Mouse (Mus musculus) heart, embryonic 14.5 days (tissue): ENCODE measurements around the gene Gm20509. TPM values are rescaled to one million over a fixed set of nuclear protein-coding genes. Genes with fewer than 3 reads are reported as not detected.

Experiments
- ATAC-seq: fragments of 200-750 bp; cut with Nextera tagmentation; 2 replicates; pipeline ENCODE4 v1.8.0; 2017; ENCODE audit warnings: low read depth, moderate TSS enrichment; ENCODE audit not compliant: insufficient number of reproducible peaks, insufficient read depth, low FRiP score
- H3K27ac ChIP-seq, 2 experiments: fragments of 200-500 bp in 1 of 2; fragments of 300-500 bp in 1 of 2; sonication (generic) in 1 of 2; replicated peaks in 1 of 2; 2 replicates each; pipeline ENCODE4 v1.5.1; 2012 to 2014; ENCODE audit warnings: low read depth in 2 of 2, low read length in 2 of 2, control low read depth in 1 of 2, mild to moderate bottlenecking in 1 of 2, mixed read lengths in 1 of 2; ENCODE audit not compliant: control insufficient read depth in 1 of 2, insufficient read depth in 1 of 2
- H3K27me3 ChIP-seq: fragments of 300-500 bp; sonication (generic); 2 replicates; pipeline ENCODE4 v1.6.1; 2014; ENCODE audit warnings: mild to moderate bottlenecking, low read length, control low read depth; ENCODE audit not compliant: control insufficient read depth, insufficient read depth
- H3K36me3 ChIP-seq: fragments of 300-500 bp; sonication (generic); 2 replicates; pipeline ENCODE4 v1.6.1; 2014; ENCODE audit warnings: mild to moderate bottlenecking, control low read depth, low read length, mixed read lengths; ENCODE audit not compliant: control insufficient read depth, insufficient read depth
- H3K4me1 ChIP-seq, 2 experiments: fragments of 200-500 bp in 1 of 2; fragments of 300-500 bp in 1 of 2; sonication (generic) in 1 of 2; 2 replicates each; pipeline ENCODE4 v1.6.1; 2012 to 2014; ENCODE audit warnings: low read length in 2 of 2, control low read depth in 1 of 2, mixed read lengths in 1 of 2; ENCODE audit not compliant: control insufficient read depth in 2 of 2, insufficient read depth in 2 of 2
- H3K4me2 ChIP-seq: fragments of 300-500 bp; sonication (generic); 2 replicates; pipeline ENCODE4 v1.6.1; 2014; ENCODE audit warnings: mild to moderate bottlenecking, low read length
- H3K4me3 ChIP-seq, 2 experiments: fragments of 200-500 bp in 1 of 2; fragments of 300-500 bp in 1 of 2; sonication (generic) in 1 of 2; 2 replicates each; pipeline ENCODE4 v1.5.1; 2012 to 2014; ENCODE audit warnings: low read length in 2 of 2, mild to moderate bottlenecking in 2 of 2, control low read depth in 1 of 2, low read depth in 1 of 2, moderate library complexity in 1 of 2; ENCODE audit not compliant: control insufficient read depth in 1 of 2, insufficient read depth in 1 of 2
- H3K9ac ChIP-seq: fragments of 300-500 bp; sonication (generic); 2 replicates; pipeline ENCODE4 v1.6.1; 2014; ENCODE audit warnings: mild to moderate bottlenecking, low read length
- H3K9me3 ChIP-seq: fragments of 300-500 bp; sonication (generic); 2 replicates; pipeline ENCODE4 v1.6.1; 2016; ENCODE audit warnings: low read length, control low read depth; ENCODE audit not compliant: control insufficient read depth
- WGBS: fragments of 180-500 bp; shearing (Covaris S2); extraction: QIAGEN DNeasy Blood & Tissue Kit; methylation state at CpG from one replicate; pipeline ENCODE4 v1.1.7; 2014; 5-methylcytosine and 5-hydroxymethylcytosine counted together
- polyA plus RNA-seq: library from polyadenylated mRNA; unstranded; fragments of >200 nt; fragmentation: Nextera tagmentation; extraction: Ambion mirVana; gene quantifications from 2 replicates; pipeline ENCODE4 v1.2.1, GENCODE M21; 2014

The Gm20509 gene
- polyA plus RNA-seq, 1 experiment from 2014 or later = not detected

DNA sequence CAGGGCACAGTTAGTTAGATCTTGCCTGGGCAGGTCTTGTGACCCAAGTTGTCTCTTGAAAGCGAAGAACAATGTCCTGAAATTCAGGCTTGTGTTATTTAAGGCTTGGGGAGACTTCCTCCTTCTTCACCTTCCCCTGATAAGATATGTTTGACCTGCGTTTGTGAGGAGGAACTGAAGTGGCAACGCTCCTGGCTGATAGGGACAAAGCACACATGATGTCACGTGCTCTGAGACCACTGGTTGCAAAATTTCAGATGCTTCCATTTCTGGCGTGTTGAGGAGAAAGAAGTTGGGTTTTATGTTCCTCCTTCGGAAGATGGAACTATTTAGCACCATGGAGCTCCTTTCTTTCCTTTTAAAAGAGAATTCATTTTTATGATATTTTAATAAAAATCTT, 16.4 kb upstream of the Gm20509 start:
- Histone ChIP-seq H3K4me1 (peaks cover 2 to 4% of the 10 kb centered on the region in 2 experiments; a peak in 2 of 4 replicates), H3K27me3 (no peaks in the 10 kb centered on the region), H3K4me3 (no peak overlapping the region), H3K9me3 (no peaks in the 10 kb centered on the region), H3K36me3 (no peaks in the 10 kb centered on the region), H3K27ac (no peak overlapping the region), H3K4me2 (no peak overlapping the region), H3K9ac (no peak overlapping the region)
- WGBS = 42% methylated on average over 6 of the region's 6 CpGs
- no peak for ATAC-seq

DNA sequence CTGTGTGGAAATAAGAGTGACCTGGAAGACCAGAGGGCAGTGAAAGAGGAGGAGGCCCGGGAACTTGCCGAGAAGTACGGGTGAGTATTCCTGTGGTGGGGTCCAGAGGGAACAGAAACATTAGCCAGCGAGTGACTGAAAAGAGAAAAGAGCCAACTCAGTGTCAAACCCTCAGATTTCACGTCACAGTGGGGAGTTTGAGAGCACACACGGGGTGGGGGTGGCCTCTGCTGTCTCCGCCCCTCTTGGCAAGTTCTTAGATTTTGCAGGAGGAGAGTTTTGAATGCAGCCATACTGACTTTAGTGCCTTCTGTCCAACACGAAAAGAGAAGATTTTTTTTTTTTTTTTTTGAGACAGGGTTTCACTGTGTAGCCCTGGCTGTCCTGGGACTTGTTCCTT, 15.1 kb upstream of the Gm20509 start:
- H3K9ac ChIP-seq = no peak overlapping the region
- H3K27ac ChIP-seq = no peak overlapping the region
- H3K4me1 ChIP-seq = peaks cover 2 to 4% of the 10 kb centered on the region in 2 experiments; a peak in 2 of 4 replicates
- H3K4me3 ChIP-seq = no peak overlapping the region
- H3K4me2 ChIP-seq = no peak overlapping the region
- WGBS = 55% methylated on average over 8 of the region's 8 CpGs
- no peaks in the 10 kb centered on the region for H3K36me3 ChIP-seq
- no peaks in the 10 kb centered on the region for H3K27me3 ChIP-seq
- H3K9me3 ChIP-seq = no peaks in the 10 kb centered on the region
- no peak for ATAC-seq

DNA sequence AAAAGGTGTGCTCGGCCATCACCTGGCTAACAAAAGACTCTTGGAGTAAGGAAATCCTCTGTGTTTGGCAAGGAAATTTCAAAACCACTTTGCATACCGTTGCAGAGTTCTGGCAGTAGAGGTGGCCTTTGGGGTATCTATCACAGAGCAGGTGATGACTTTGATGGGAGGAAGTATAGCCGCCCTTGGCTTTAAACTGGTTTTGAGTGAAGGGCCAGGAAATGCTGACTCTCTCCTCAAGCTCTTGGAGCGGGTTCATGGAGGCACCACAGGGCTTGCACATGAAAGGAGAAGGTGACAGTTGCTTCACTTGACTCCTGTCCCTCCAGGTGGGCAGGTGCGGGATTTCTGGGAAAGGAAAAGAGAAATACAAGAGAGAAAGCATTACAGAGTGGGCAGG, 14.7 kb upstream of the Gm20509 start:
- 68% methylated on average over 5 of the region's 5 CpGs for WGBS
- Histone ChIP-seq H3K27me3 (no peaks in the 10 kb centered on the region), H3K27ac (no peak overlapping the region), H3K9ac (no peak overlapping the region), H3K4me3 (no peak overlapping the region), H3K4me1 (peaks cover 2 to 4% of the 10 kb centered on the region in 2 experiments; a peak in 2 of 4 replicates), H3K36me3 (no peaks in the 10 kb centered on the region), H3K9me3 (no peaks in the 10 kb centered on the region), H3K4me2 (no peak overlapping the region)
- no peak for ATAC-seq

DNA sequence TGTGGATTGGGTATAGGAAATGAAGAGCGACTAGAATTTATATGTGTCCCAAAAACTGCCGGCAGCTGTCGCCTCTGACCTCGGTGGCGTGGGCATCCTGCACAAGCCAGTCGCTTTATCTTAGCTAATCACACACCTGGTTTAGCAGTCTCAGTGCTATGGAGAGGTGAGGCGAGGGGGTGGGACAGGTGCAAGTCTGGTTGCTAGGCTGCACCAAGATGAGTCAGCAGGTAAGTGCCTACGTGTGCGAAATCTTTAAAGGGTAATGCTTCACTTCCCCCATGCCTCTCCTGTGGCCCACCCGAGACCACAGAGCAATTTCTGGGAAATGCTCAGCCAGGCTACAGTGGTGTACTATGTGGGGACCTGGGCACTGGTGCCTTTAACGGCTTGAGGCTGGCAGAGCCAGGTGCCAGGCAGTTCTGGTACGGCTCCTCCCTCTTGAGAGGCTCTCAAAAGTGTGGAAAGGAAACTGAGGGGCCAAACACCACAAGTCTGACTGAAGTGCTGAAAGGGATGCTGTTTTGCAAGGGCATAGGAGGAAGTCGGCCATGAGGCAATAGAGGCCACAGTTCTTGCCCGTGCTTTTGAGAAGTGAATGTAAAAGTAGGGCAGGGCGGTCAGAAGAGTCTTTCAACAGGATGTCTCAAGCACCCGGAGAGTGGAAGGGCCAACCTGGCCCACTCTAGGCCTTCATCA, 12.9 kb upstream of the Gm20509 start:
- ATAC-seq = no peak
- Histone ChIP-seq H3K4me1 (peaks cover 2 to 4% of the 10 kb centered on the region in 2 experiments; a peak in 2 of 4 replicates), H3K9ac (no peak overlapping the region), H3K27ac (no peak overlapping the region), H3K9me3 (no peaks in the 10 kb centered on the region), H3K4me2 (no peak overlapping the region), H3K4me3 (no peak overlapping the region), H3K27me3 (no peaks in the 10 kb centered on the region), H3K36me3 (no peaks in the 10 kb centered on the region)
- 59% methylated on average over 16 of the region's 16 CpGs for WGBS

DNA sequence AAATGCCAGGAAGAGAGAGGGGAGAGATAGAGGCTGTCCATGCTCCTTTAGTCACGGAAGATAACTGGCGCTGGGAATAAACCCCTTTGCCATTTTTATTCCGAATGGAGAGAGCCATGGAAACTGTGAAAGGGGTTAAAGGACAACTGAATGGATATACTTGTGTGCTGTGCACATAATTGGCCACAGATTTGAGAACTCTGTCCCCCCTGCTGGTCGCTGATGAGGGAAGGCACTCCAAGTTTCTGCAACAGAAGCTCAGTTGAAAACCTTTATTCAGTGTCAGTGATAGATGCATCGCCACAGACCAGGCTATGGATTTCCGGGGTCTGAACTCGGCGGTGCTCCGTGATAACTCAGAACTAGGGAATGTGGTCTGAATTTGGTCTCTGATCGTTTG, 12.1 kb upstream of the Gm20509 start:
- H3K9me3 ChIP-seq = no peaks in the 10 kb centered on the region
- H3K9ac ChIP-seq = no peak overlapping the region
- H3K4me3 ChIP-seq = no peak overlapping the region
- no peak overlapping the region for H3K4me2 ChIP-seq
- peaks cover 2 to 4% of the 10 kb centered on the region in 2 experiments; a peak in 2 of 4 replicates for H3K4me1 ChIP-seq
- ATAC-seq = no peak
- no peak overlapping the region for H3K27ac ChIP-seq
- no peaks in the 10 kb centered on the region; the same call in 1 of the 2 replicates for H3K27me3 ChIP-seq
- 76% methylated on average over 10 of the region's 10 CpGs for WGBS
- H3K36me3 ChIP-seq = no peaks in the 10 kb centered on the region

DNA sequence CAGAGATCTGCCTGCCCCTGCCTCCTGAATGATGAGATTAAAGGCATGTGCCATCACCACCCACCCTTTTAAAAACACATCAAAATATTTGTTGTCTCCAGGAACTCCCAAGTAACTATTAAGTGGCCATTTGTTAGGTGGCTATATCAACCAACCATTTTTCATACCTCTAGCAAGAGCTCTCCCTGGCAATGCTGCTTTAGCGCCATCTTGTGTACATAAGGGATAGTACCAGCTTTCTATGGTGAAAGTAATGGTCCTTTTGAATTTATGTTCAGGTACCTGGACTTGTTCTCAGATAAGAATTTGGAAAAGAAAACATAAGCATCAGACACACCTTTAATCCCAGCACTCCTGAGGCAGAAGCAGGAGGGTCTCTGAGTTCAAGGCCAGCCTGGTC, 10.5 kb upstream of the Gm20509 start:
- H3K9me3 ChIP-seq = no peaks in the 10 kb centered on the region
- no peaks in the 10 kb centered on the region; the same call in none of the 2 replicates for H3K27me3 ChIP-seq
- H3K9ac ChIP-seq = no peak overlapping the region
- H3K27ac ChIP-seq = no peak overlapping the region
- 0% methylated on average over 1 of the region's 1 CpGs for WGBS
- no peak overlapping the region for H3K4me3 ChIP-seq
- no peaks in the 10 kb centered on the region; a peak in 1 of 4 replicates for H3K4me1 ChIP-seq
- no peaks in the 10 kb centered on the region for H3K36me3 ChIP-seq
- no peak for ATAC-seq
- H3K4me2 ChIP-seq = no peak overlapping the region

DNA sequence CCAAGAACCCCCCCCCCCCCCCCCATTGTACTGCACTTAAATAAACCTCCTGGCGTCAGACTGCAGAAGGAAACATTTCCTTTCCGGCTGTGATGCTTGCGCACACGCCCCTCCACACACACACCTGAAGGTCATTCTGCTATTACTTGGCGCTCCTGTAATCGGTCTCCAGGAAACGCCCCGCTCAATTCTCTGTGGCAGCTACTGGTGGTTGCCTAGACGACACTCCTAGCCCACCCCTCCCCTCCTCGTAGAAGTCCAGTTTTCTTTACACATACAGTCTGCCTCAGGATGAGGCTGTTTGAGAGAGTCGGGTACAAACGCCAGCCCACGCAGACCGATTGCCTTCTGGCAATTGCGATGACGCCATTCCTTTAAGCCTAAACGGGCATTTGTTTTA, 7.7 kb upstream of the Gm20509 start:
- H3K4me3 ChIP-seq = no peak overlapping the region
- H3K9ac ChIP-seq = no peak overlapping the region
- no peaks in the 10 kb centered on the region for H3K4me1 ChIP-seq
- H3K36me3 ChIP-seq = no peaks in the 10 kb centered on the region
- no peaks in the 10 kb centered on the region; the same call in none of the 2 replicates for H3K27me3 ChIP-seq
- no peaks in the 10 kb centered on the region for H3K9me3 ChIP-seq
- no peak for ATAC-seq
- H3K27ac ChIP-seq = no peak overlapping the region
- no peak overlapping the region for H3K4me2 ChIP-seq
- WGBS = 55% methylated on average over 17 of the region's 17 CpGs

DNA sequence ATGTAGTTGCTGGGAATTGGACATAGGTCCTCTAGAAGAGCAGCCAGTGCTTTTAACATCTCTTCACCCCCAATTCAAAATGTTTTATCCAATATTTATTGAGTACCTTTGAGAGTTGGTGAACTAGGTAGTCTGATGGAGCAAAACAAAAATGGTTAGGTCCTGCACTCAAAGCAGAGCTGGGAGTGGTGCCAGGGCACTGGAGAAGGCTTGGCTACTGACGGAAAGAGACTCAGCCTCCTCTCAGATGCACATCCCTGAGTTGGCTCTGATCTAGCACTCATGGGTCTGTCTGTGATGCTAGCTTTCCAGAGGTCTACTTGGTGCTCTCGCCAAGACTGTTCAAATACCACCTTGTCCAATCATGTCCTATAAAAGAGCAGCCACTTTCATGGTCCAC, 4.4 kb upstream of the Gm20509 start:
- Histone ChIP-seq H3K4me1 (peaks cover 0 to under 1% of the 10 kb centered on the region in 2 experiments; a peak in 1 of 4 replicates), H3K4me3 (no peak overlapping the region), H3K9ac (no peak overlapping the region), H3K4me2 (no peak overlapping the region), H3K9me3 (no peaks in the 10 kb centered on the region), H3K27me3 (peaks cover 9% of the 10 kb centered on the region), H3K36me3 (no peaks in the 10 kb centered on the region), H3K27ac (no peak overlapping the region)
- no peak for ATAC-seq
- WGBS = 65% methylated on average over 2 of the region's 2 CpGs
